Mouse (Mus musculus) kidney, embryonic 16.5 days (tissue): ENCODE results near the gene Dnah8. TPM values are rescaled to one million over a fixed set of nuclear protein-coding genes. Genes with fewer than 3 reads are reported as not detected.
"Not testable (repeated sequence)": the region's sequence is repeated elsewhere in the genome, so short reads cannot be mapped to it uniquely, and the experiment has no call there.

ENCODE experiments used
- ATAC-seq: fragments of 200-750 bp; cut with Nextera tagmentation; 2 replicates; pipeline ENCODE4 v1.8.0; 2017; ENCODE audit warnings: moderate TSS enrichment; ENCODE audit not compliant: low FRiP score, low TSS enrichment
- H3K27ac ChIP-seq: fragments of 300-500 bp; sonication (generic); 2 replicates; pipeline ENCODE4 v1.5.1; 2014; ENCODE audit warnings: low read length
- H3K27me3 ChIP-seq: fragments of 300-500 bp; sonication (generic); 2 replicates; pipeline ENCODE4 v1.6.1; 2014; ENCODE audit warnings: low read length, control low read depth, mixed read lengths; ENCODE audit not compliant: insufficient read depth
- H3K36me3 ChIP-seq: fragments of 300-500 bp; sonication (generic); 2 replicates; pipeline ENCODE4 v1.6.1; 2014; ENCODE audit warnings: low read length, control low read depth, mixed read lengths; ENCODE audit not compliant: insufficient read depth
- H3K4me1 ChIP-seq: fragments of 300-500 bp; sonication (generic); 2 replicates; pipeline ENCODE4 v1.6.1; 2014; ENCODE audit warnings: low read length, control low read depth, mixed read lengths; ENCODE audit not compliant: insufficient read depth
- H3K4me2 ChIP-seq: fragments of 300-500 bp; sonication (generic); replicated peaks from 2 replicates; pipeline ENCODE4 v1.6.1; 2014; ENCODE audit warnings: low read depth, low read length
- H3K4me3 ChIP-seq: fragments of 300-500 bp; sonication (generic); 2 replicates; pipeline ENCODE4 v1.5.1; 2014; ENCODE audit warnings: mild to moderate bottlenecking, low read length
- H3K9ac ChIP-seq: fragments of 300-500 bp; sonication (generic); replicated peaks from 2 replicates; pipeline ENCODE4 v1.6.1; 2014; ENCODE audit warnings: low read length
- H3K9me3 ChIP-seq: fragments of 300-500 bp; sonication (generic); 2 replicates; pipeline ENCODE4 v1.6.1; 2016; ENCODE audit warnings: low read length, control low read depth
- WGBS: fragments of 180-500 bp; shearing (Covaris S2); extraction: QIAGEN DNeasy Blood & Tissue Kit; methylation state at CpG from one replicate; pipeline ENCODE4 v1.1.7; 2014; 5-methylcytosine and 5-hydroxymethylcytosine counted together
- polyA plus RNA-seq: library from polyadenylated mRNA; unstranded; fragments of >200 nt; fragmentation: Nextera tagmentation; extraction: Ambion mirVana; gene quantifications from 2 replicates; pipeline ENCODE4 v1.2.1, GENCODE M21; 2015

Gene Dnah8
- polyA plus RNA-seq, 1 experiment from 2014 or later, result 1.2 TPM

DNA sequence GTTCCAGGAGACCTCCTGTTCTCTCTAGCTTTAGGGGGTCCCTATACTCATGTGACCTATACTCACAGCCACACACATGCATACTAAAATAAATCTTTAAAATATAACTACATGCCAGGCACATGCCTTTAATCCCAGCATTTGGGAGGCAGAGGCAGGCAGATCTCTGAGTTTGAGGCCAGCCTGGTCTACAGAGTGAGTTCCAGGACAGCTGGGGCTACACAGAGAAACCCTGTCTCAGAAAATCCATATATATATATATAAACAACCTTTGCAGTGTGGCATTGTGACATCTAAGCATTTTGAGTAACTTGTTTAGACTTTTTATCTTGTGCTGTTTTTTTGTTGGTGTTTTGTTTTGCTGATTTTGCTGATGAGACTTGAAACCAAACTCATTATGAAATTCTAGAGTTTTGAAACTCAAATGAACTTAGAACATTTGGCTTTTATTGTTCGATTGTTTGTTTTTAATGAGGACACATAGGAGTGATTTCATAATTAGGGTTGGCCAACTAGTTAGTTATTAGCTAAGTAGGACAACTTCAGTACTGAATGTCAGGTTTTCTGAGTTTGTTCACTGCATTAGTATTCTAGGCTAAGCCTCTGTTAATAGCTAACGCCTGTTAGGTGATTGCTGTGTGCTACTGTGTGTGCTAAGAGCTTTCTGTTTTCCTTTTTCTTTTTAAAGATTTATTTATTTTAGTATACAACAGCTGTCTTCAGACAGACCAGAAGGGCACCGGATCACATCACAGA, 5.8 kb upstream of the Dnah8 start:
- whole genome bisulfite sequencing, result 74% methylated on average over 3 of the region's 3 CpGs
- Histone ChIP-seq H3K36me3 (no peaks in the 10 kb centered on the region), H3K9me3 (no peaks in the 10 kb centered on the region), H3K27ac (no peak overlapping the region), H3K4me3 (no peak overlapping the region), H3K9ac (no peak overlapping the region), H3K4me1 (no peaks in the 10 kb centered on the region), H3K27me3 (no peaks in the 10 kb centered on the region), H3K4me2 (no peak overlapping the region)
- ATAC-seq, result no peak

DNA sequence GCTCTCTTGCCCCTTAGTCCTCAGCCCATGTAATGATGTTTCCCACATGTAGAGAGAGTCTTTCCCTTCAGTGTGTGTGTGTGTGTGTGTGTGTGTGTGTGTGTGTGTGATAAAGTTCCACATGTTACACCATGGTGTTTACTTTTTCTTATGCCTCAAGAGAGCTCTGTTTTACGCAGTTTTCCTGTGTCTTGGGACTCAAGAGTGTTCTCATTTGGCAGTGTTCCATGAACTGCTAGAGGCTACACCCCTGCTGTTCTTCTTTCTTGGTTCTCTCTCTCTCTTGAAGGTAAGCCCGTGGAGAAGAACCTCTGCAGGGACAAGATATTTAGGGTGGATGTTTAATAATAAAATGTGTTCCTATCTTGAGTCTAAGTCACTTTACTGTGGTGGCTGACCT, 5.0 kb upstream of the Dnah8 start:
- Histone ChIP-seq H3K27ac (no peak overlapping the region), H3K9ac (no peak overlapping the region), H3K4me3 (no peak overlapping the region), H3K4me2 (no peak overlapping the region), H3K4me1 (no peaks in the 10 kb centered on the region), H3K9me3 (no peaks in the 10 kb centered on the region), H3K36me3 (no peaks in the 10 kb centered on the region), H3K27me3 (no peaks in the 10 kb centered on the region)
- no peak for ATAC-seq
- WGBS, result 35% methylated on average over 2 of the region's 2 CpGs

DNA sequence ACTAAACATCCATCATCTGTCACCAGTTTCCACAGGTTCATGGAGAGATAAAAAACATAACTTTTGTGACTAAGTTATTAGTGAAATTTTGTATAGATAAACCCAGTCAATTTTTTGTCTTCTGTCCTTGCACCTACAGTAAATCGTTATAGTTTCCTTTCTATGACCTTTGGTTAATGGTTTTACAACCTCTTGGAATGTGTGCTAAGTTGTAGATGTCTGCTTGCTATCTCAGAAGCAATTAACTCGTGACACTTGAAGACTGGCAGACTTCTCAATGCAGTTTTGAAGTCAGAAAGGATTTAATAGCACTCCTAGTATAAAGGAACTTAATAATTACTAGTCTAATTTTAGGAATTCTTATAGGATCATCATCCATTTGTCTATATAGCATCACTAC, 3.6 kb upstream of the Dnah8 start:
- Histone ChIP-seq H3K27ac (no peak overlapping the region), H3K4me1 (no peaks in the 10 kb centered on the region), H3K9me3 (no peaks in the 10 kb centered on the region), H3K4me2 (no peak overlapping the region), H3K27me3 (no peaks in the 10 kb centered on the region), H3K36me3 (no peaks in the 10 kb centered on the region), H3K9ac (no peak overlapping the region), H3K4me3 (no peak overlapping the region)
- ATAC-seq, result no peak
- WGBS, result 39% methylated on average over 2 of the region's 2 CpGs

DNA sequence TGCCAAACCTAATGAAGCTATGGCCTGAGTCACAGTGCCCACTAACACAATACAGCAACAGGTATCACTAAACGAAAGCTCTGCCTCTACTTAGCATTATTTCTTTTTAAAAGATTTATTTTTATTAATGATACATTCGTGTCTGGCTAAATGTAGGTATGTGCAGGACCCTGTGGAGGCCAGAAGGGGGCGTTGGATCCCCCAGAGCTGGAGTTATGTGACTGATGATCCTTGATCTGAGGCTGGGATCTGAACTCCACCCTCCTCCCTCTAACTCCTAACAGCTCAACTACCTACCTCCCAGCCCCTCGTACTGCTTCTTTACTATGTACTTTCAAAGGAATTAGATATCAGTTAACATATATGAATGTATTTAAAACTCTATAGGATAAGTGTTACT, 2.7 kb upstream of the Dnah8 start:
- Histone ChIP-seq H3K27ac (no peak overlapping the region), H3K36me3 (no peaks in the 10 kb centered on the region), H3K9me3 (no peaks in the 10 kb centered on the region), H3K27me3 (no peaks in the 10 kb centered on the region), H3K9ac (no peak overlapping the region), H3K4me2 (no peak overlapping the region), H3K4me1 (no peaks in the 10 kb centered on the region), H3K4me3 (no peak overlapping the region)
- 73% methylated on average over 4 of the region's 4 CpGs for WGBS
- ATAC-seq, result no peak

DNA sequence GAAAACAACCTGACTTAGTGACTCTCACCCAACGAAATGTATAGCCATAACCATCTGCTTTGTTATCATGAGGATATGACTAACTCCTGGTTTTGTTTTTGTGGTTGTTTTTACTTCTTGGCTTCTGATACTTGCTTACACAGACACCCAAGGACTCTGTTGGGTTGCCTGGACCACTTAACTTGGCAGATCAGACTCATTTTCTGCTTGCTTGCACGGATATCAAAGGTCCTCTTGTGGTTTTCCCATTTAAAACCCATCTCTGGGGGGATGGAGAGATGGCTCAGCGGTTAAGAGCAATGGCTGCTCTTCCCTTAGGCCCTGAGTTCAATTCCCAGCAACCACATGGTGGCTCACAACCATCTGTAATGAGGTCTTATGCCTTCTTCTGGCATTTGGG, 954 bp upstream of the Dnah8 start:
- no peak for ATAC-seq
- Histone ChIP-seq H3K4me2 (no peak overlapping the region), H3K4me1 (no peaks in the 10 kb centered on the region), H3K36me3 (no peaks in the 10 kb centered on the region), H3K27me3 (no peaks in the 10 kb centered on the region), H3K9ac (no peak overlapping the region), H3K27ac (no peak overlapping the region), H3K9me3 (no peaks in the 10 kb centered on the region), H3K4me3 (no peak overlapping the region)
- 81% methylated on average over 3 of the region's 3 CpGs for WGBS

DNA sequence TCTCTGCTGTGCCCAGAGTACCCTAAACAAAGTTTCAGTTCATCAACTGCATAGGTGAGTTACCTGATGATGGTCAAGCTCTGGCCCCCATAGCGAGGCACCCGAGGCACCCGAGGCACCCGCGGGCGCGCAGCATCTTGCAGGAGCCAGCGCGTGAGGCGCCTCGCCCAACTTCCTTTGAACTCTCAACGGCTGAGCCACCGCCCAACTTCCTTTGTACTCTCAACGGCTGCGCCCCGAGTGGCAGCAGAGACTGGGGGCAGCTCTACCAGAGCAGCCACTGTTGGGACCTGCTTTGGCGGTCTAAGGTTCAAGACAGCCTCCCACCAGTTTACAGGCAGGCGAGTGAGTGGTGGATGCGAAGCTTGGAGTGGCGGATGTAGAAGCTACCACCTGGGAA, 2.6 kb downstream of the Dnah8 start, which contains the start of gene Glo1:
TSS of gene Glo1 (minus strand) at position 153 of the 400 bp plus-strand sequence.
- not testable (repeated sequence) for H3K4me3 ChIP-seq, H3K27me3 ChIP-seq, H3K36me3 ChIP-seq, H3K9ac ChIP-seq, ATAC-seq, H3K4me1 ChIP-seq, H3K27ac ChIP-seq, H3K4me2 ChIP-seq, H3K9me3 ChIP-seq
- no CpG with 5 or more reads among the region's 20 CpGs for WGBS

DNA sequence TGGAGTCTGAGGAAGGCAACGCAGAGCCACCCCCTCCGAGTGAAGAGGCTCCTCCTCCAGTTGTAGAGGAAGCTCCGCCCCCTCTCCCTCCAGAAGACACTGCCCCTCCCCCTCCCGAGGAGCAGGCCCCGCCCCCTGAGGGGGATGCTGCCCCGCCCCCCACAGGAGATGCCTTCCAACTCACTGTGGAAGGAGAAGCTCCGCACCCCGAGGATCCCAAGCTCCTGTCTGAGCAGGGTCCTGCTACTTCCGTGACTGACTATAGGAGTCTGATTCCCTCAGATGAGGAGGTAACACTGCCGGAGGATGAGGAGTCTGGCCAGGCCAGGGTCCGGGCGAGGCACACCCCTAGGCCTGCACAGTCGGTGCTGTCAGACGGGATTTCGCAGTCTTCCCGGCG, 11.2 kb downstream of the Dnah8 start:
- Histone ChIP-seq H3K4me3 (peak overlapping the region; percentile 15; the same call in 1 of the 2 replicates), H3K4me2 (peak overlapping the region; percentile 31), H3K9ac (no peak overlapping the region), H3K27me3 (no peaks in the 10 kb centered on the region), H3K9me3 (no peaks in the 10 kb centered on the region), H3K27ac (no peak overlapping the region), H3K36me3 (no peaks in the 10 kb centered on the region), H3K4me1 (no peaks in the 10 kb centered on the region)
- WGBS, result 38% methylated on average over 15 of the region's 17 CpGs
- no peak for ATAC-seq

DNA sequence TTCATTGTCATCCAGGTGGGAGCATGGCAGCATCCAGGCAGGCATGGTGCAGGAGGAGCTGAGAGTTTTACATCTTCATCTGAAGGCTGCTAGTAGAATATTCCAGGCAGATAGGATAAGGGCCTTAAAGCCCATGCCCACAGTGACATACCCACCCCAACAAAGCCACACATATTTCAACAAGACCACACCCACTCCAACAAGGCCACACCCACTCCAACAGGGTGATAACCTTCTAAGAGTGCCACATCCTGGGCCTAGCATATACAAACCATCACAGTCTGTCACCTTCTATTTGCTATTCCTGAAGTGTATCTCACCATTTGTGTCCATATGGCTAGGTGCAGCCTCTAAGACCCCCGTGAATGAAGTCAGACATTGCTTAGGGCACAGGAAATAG, 13.6 kb downstream of the Dnah8 start:
- H3K4me2 ChIP-seq, result no peak overlapping the region
- no peak for ATAC-seq
- H3K9ac ChIP-seq, result no peak overlapping the region
- no peak overlapping the region for H3K4me3 ChIP-seq
- WGBS, result 31% methylated on average over 1 of the region's 1 CpGs
- no peaks in the 10 kb centered on the region for H3K27me3 ChIP-seq
- H3K27ac ChIP-seq, result no peak overlapping the region
- no peaks in the 10 kb centered on the region for H3K4me1 ChIP-seq
- no peaks in the 10 kb centered on the region for H3K9me3 ChIP-seq
- H3K36me3 ChIP-seq, result no peaks in the 10 kb centered on the region

DNA sequence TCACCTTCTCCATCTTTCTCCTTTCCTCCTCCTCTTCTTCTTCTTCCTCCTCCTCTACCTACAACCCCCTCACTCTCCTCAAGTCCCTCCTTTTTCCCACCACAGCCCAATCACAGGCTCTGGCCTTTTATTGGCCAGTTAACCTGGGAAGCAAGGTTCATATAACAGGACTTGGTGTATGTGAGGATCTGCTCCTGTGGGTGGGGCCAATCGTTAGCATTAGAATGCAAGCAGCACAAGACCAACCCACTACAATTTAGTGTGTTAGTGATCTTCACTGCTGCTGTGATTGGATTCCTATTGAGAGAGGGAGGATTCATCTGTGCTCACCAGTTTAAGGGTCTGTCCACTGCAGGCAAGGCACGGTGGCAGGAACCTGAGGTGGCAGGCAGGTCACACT, 14.8 kb downstream of the Dnah8 start:
- WGBS, result 28% methylated on average over 2 of the region's 2 CpGs
- H3K4me3 ChIP-seq, result no peak overlapping the region
- no peaks in the 10 kb centered on the region for H3K9me3 ChIP-seq
- H3K27ac ChIP-seq, result no peak overlapping the region
- H3K9ac ChIP-seq, result no peak overlapping the region
- no peak for ATAC-seq
- H3K4me2 ChIP-seq, result no peak overlapping the region
- no peaks in the 10 kb centered on the region for H3K4me1 ChIP-seq
- no peaks in the 10 kb centered on the region for H3K27me3 ChIP-seq
- H3K36me3 ChIP-seq, result no peaks in the 10 kb centered on the region

DNA sequence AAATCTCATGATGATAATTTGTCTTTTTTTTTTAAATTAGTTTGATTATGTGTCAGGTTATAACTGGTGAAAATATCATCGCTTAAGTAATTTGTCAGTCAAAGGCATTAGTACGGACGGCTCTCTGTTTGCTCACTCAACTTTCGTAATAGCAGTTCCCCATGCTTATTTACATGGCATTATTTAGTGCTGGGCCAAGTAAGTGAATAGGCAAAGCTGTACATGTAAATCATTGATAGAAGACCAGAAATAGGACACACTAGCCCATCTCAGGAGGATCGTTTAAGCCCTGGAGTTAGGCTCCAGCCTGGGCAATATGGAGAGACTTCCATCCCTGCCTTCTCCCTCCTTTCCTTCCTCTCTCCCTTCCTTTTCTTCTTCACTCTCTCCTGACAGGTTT, 16.7 kb downstream of the Dnah8 start:
- Histone ChIP-seq H3K4me3 (no peak overlapping the region), H3K9me3 (0 out of 2 replicates have a peak, but pooled peaks cover 4% of the 10 kb centered on the region), H3K4me2 (no peak overlapping the region), H3K27me3 (no peaks in the 10 kb centered on the region), H3K9ac (no peak overlapping the region), H3K27ac (no peak overlapping the region), H3K4me1 (no peaks in the 10 kb centered on the region), H3K36me3 (no peaks in the 10 kb centered on the region)
- WGBS, result 88% methylated on average over 5 of the region's 5 CpGs
- no peak for ATAC-seq
